Mouse (Mus musculus) G1E (cell line): ENCODE results near the gene Zbtb8a.

Experiments
- CTCF ChIP-seq: IDR thresholded peaks from 2 replicates; pipeline ENCODE4 v1.5.1; 2012; ENCODE audit warnings: low read depth, low read length, inconsistent platforms, mixed read lengths
- GATA1 ChIP-seq: IDR thresholded peaks from 2 replicates; pipeline ENCODE4 v1.6.1; 2012; ENCODE audit warnings: borderline replicate concordance, low read length, inconsistent platforms, mixed read lengths
- POLR2AphosphoS5 ChIP-seq: IDR thresholded peaks from 2 replicates; pipeline ENCODE4 v1.6.1; 2012; ENCODE audit warnings: low read depth, low read length, inconsistent platforms; ENCODE audit not compliant: insufficient replicate concordance

GRCm38 (mm10) chr4:129406447-129406846 is 28.5 kb upstream of the Zbtb8a start:
- TF ChIP-seq POLR2AphosphoS5 = no peak
- TF ChIP-seq CTCF = no peak
- TF ChIP-seq GATA1 = no peak
